Mouse (Mus musculus): ENCODE results near the gene C1qtnf6.

C1qtnf6 gene

GRCm38 (mm10) chr15:78547415-78548335, 16.5 kb upstream of the C1qtnf6 start:
- in situ Hi-C loops (cut with MboI; ENCODE audit: unreplicated experiment in 2 of 2), result no loop called here

GRCm38 (mm10) chr15:78546060-78546459, 14.8 kb upstream of the C1qtnf6 start:
- in situ Hi-C loops (cut with MboI; ENCODE audit: unreplicated experiment in 2 of 2), result no loop called here

GRCm38 (mm10) chr15:78544561-78545001, 13.4 kb upstream of the C1qtnf6 start, which contains the start of gene Sstr3:
Gene Sstr3, minus strand, starts transcription at chr15:78544685.
- in situ Hi-C loops (cut with MboI; ENCODE audit: unreplicated experiment in 2 of 2), result no loop called here

- in situ Hi-C loops (cut with MboI; ENCODE audit: unreplicated experiment in 2 of 2), result no loop called here
These were observed 12.8 kb upstream of the C1qtnf6 start for GRCm38 (mm10) chr15:78544041-78544440.

- in situ Hi-C loops (cut with MboI; ENCODE audit: unreplicated experiment in 2 of 2), result no loop called here
These were observed 11.6 kb upstream of the C1qtnf6 start for GRCm38 (mm10) chr15:78542767-78543303.

- in situ Hi-C loops (cut with MboI; ENCODE audit: unreplicated experiment in 2 of 2), result no loop called here
These were observed 11.0 kb upstream of the C1qtnf6 start for GRCm38 (mm10) chr15:78542098-78542766.

GRCm38 (mm10) chr15:78541606-78542005, 10.4 kb upstream of the C1qtnf6 start:
- in situ Hi-C loops (cut with MboI; ENCODE audit: unreplicated experiment in 2 of 2), result no loop called here

GRCm38 (mm10) chr15:78541036-78541435, 9.8 kb upstream of the C1qtnf6 start:
- in situ Hi-C loops (cut with MboI; ENCODE audit: unreplicated experiment in 2 of 2), result no loop called here

- in situ Hi-C loops (cut with MboI; ENCODE audit: unreplicated experiment in 2 of 2), result loop anchor here (5.0 to 10.0 kb wide), 5 partner anchors 41 to 561 kb away; partner anchors contain the start of gene Eif3d (in 1 of the 2)
These were observed 4.7 kb upstream of the C1qtnf6 start for GRCm38 (mm10) chr15:78535723-78536421.

GRCm38 (mm10) chr15:78533346-78533835, 2.2 kb upstream of the C1qtnf6 start:
- in situ Hi-C loops (cut with MboI; ENCODE audit: unreplicated experiment in 2 of 2), result loop anchor here (5.0 to 10.0 kb wide), 5 partner anchors 86 to 559 kb away; partner anchors contain the start of gene Eif3d (in 1 of the 2)

- in situ Hi-C loops (cut with MboI; ENCODE audit: unreplicated experiment in 2 of 2), result loop anchor here (5.0 to 10.0 kb wide), 5 partner anchors 85 to 558 kb away; partner anchors contain the start of gene Eif3d (in 1 of the 2)
These were observed 1.5 kb upstream of the C1qtnf6 start for GRCm38 (mm10) chr15:78532566-78533345.

- in situ Hi-C loops (cut with MboI; ENCODE audit: unreplicated experiment in 2 of 2), result loop anchor here (5.0 to 10.0 kb wide), 5 partner anchors 85 to 557 kb away; partner anchors contain the start of gene Eif3d (in 1 of the 2)
These were observed 769 bp upstream of the C1qtnf6 start for GRCm38 (mm10) chr15:78531901-78532469.

- in situ Hi-C loops (cut with MboI; ENCODE audit: unreplicated experiment in 2 of 2), result loop anchor here (5.0 to 10.0 kb wide), 5 partner anchors 84 to 557 kb away; partner anchors contain the start of gene Eif3d (in 1 of the 2)
These were observed 170 bp upstream of the C1qtnf6 start for GRCm38 (mm10) chr15:78531451-78531720.

GRCm38 (mm10) chr15:78530141-78530540, 1.1 kb downstream of the C1qtnf6 start:
- in situ Hi-C loops (cut with MboI; ENCODE audit: unreplicated experiment in 2 of 2), result loop anchor here (5.0 to 10.0 kb wide), 5 partner anchors 83 to 555 kb away; partner anchors contain the start of gene Eif3d (in 1 of the 2)

GRCm38 (mm10) chr15:78529428-78529990, 1.7 kb downstream of the C1qtnf6 start:
- in situ Hi-C loops (cut with MboI; ENCODE audit: unreplicated experiment in 2 of 2), result no loop called here

GRCm38 (mm10) chr15:78528726-78529411, 2.3 kb downstream of the C1qtnf6 start:
- in situ Hi-C loops (cut with MboI; ENCODE audit: unreplicated experiment in 2 of 2), result no loop called here

GRCm38 (mm10) chr15:78527973-78528372, 3.2 kb downstream of the C1qtnf6 start:
- in situ Hi-C loops (cut with MboI; ENCODE audit: unreplicated experiment in 2 of 2), result no loop called here

GRCm38 (mm10) chr15:78524163-78524562, 7.1 kb downstream of the C1qtnf6 start:
- in situ Hi-C loops (cut with MboI; ENCODE audit: unreplicated experiment in 2 of 2), result no loop called here
